Mouse (Mus musculus) retina, adult 2 months (tissue): ENCODE data around the gene Kdelr3.

ENCODE experiments used
- DNase-seq: peaks from one replicate; pipeline ENCODE4 v3.0.0-alpha.2; 2012; ENCODE audit warnings: low read depth, low spot score

Kdelr3 gene

GRCm38 (mm10) chr15:79575543-79576222 is 59.5 kb downstream of the Kdelr3 start:
- DNase-seq: no peak

DNA sequence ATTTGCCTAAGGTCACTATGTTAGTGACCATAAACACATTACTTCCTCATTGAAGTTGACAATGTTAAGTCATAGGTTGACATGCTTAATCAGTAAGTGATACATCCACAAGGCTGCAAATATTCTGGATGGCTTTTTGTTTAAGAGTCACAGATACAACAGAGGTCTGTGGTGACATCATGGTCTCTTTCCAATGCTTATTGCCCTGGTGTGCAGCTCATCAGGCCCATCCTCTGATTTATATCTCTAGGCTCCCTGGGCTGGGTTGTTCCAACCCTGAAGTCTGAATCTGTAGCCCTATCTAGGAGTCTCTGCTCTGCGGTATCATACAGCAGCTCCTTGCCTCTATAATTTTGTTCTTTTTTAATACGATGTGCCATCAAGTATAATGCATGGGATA is 60.7 kb downstream of the Kdelr3 start:
- no peak for DNase-seq
